Mouse (Mus musculus): Measurements from ENCODE around the gene Zfr2.

Zfr2 gene

GRCm38 (mm10) chr10:81232580-81233225 is at the start of gene Zfr2:
Gene Zfr2, plus strand, starts transcription at chr10:81233155.
- peak; percentile 93 for DNase-seq

- no peak for DNase-seq
Observed at GRCm38 (mm10) chr10:81183805-81184204, 49.1 kb upstream of the Zfr2 start, which contains the start of gene 4930442H23Rik. Gene 4930442H23Rik, minus strand, starts transcription at chr10:81183849.

- DNase-seq = no peak
Observed at GRCm38 (mm10) chr10:81184765-81185164, 48.2 kb upstream of the Zfr2 start.

- no peak for DNase-seq
Observed at GRCm38 (mm10) chr10:81187161-81187560, 45.8 kb upstream of the Zfr2 start.

- no peak for DNase-seq
Observed at GRCm38 (mm10) chr10:81189821-81190220, 43.1 kb upstream of the Zfr2 start.

GRCm38 (mm10) chr10:81190236-81190911 is 42.6 kb upstream of the Zfr2 start:
- DNase-seq = no peak

GRCm38 (mm10) chr10:81190912-81191321 is 42.0 kb upstream of the Zfr2 start:
- peak; percentile 34 for DNase-seq

GRCm38 (mm10) chr10:81191342-81191982 is 41.5 kb upstream of the Zfr2 start:
- peak; percentile 31 for DNase-seq

GRCm38 (mm10) chr10:81192270-81192967 is 40.5 kb upstream of the Zfr2 start:
- peak; percentile 86 for DNase-seq

GRCm38 (mm10) chr10:81192968-81193501 is 39.9 kb upstream of the Zfr2 start:
- peak; percentile 52 for DNase-seq

GRCm38 (mm10) chr10:81193991-81194774 is 38.8 kb upstream of the Zfr2 start:
- DNase-seq = peak; percentile 22

- DNase-seq = peak; percentile 11
Observed at GRCm38 (mm10) chr10:81195300-81195699, 37.7 kb upstream of the Zfr2 start.

- DNase-seq = no peak
Observed at GRCm38 (mm10) chr10:81196470-81197065, 36.4 kb upstream of the Zfr2 start.

GRCm38 (mm10) chr10:81197305-81197704 is 35.6 kb upstream of the Zfr2 start:
- DNase-seq = no peak

GRCm38 (mm10) chr10:81198230-81198629 is 34.7 kb upstream of the Zfr2 start:
- peak; percentile 70 for DNase-seq

- DNase-seq = no peak
Observed at GRCm38 (mm10) chr10:81198990-81199389, 34.0 kb upstream of the Zfr2 start.

GRCm38 (mm10) chr10:81200141-81200540 is 32.8 kb upstream of the Zfr2 start:
- no peak for DNase-seq

- DNase-seq = no peak
Observed at GRCm38 (mm10) chr10:81200605-81201287, 32.2 kb upstream of the Zfr2 start.

GRCm38 (mm10) chr10:81201807-81202758 is 30.9 kb upstream of the Zfr2 start, which contains the start of gene Nmrk2:
Gene Nmrk2, minus strand, starts transcription at chr10:81202051.
- no peak for DNase-seq

Measured in kidney, adult 9 months (tissue).